Mouse (Mus musculus) 3134 (cell line): Measurements from ENCODE around the gene Gm9125.
"Not testable (repeated sequence)": the region's sequence is repeated elsewhere in the genome, so short reads cannot be mapped to it uniquely, and the experiment has no call there.

ENCODE experiments used
- DNase-seq: peaks from one replicate; pipeline ENCODE4 v3.0.0-alpha.2; 2011; ENCODE audit warnings: low spot score; ENCODE audit not compliant: insufficient read length; ENCODE audit errors: extremely low read depth

Gene Gm9125

GRCm38 (mm10) chr3:94054785-94055184, at the start of gene Gm9125:
Gene Gm9125, minus strand, starts transcription at chr3:94054885.
- not testable (repeated sequence) for DNase-seq

- DNase-seq = not testable (repeated sequence)
Observed at GRCm38 (mm10) chr3:94072544-94072943, 17.9 kb upstream of the Gm9125 start, which contains the start of gene Gm10697. Gene Gm10697, minus strand, starts transcription at chr3:94072644.

DNA sequence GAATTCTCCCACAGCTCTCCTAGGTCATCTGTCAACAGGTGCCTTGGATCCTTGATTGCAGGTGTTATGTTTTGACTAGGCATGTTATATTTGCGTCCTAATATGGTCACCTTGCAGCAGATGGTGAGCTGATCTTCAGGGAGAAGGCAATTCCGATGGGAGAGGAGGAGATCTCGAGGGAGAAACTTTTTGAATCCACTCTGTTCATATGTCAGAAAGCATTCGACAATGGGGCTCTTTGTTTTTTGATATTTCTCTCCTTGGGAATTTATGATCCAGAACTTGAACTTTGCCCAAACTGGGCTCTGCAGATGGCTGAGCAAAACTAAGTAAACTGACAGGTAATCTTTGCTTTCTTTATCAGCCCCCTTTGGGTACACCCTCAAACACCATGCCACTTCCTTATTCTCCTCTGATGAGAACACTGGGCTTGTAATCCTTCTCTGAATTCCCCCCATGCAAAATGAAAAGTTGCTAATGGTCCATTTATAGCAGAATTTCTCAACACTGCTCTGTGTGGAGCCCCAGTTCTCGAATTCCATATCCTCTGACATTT, 5.0 kb downstream of the Gm9125 start:
- DNase-seq = not testable (repeated sequence)

DNA sequence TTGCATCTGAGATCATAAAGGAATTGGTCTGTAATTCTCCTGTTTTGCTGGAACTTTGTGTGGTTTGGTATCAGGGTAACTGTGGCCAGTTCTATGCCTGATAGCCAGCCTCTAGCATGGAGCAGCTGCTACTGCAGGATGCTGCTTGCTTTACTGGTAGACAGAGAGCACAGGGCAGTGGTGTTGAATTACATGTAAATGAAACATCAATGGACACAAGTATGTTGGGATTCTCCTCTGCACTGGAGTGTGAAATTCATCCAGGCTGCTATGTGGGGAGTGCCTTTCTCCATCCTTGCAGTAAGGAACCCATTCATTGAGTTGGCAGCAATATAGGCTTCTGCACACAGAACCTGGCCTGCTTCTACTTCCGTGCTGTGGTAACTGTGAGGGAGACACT, 16.4 kb downstream of the Gm9125 start:
- DNase-seq = not testable (repeated sequence)

- not testable (repeated sequence) for DNase-seq
Observed at GRCm38 (mm10) chr3:94034400-94034799, 20.3 kb downstream of the Gm9125 start.
